Mouse (Mus musculus) gastrocnemius, postnatal 4 days (tissue): ENCODE measurements around the gene Pard3. TPM values are rescaled to one million over a fixed set of nuclear protein-coding genes. Genes with fewer than 3 reads are reported as not detected.

Experiments used
- DNase-seq, 2 experiments: peaks; one replicate each; pipeline ENCODE4 v3.0.0; 2021 to 2022; ENCODE audit warnings: low spot score in 2 of 2, mixed read lengths in 2 of 2
- total RNA-seq, 2 experiments: library from RNA; stranded (reverse); gene quantifications; 2 replicates each; pipeline ENCODE4 v1.2.3; 2021

The Pard3 gene
- total RNA-seq, 2 experiments from 2014 or later: 48.7 to 52.2 TPM

- no peak for DNase-seq
Measured at GRCm38 (mm10) chr8:127585618-127586017, 521.9 kb downstream of the Pard3 start.

- no peak for DNase-seq
Measured at GRCm38 (mm10) chr8:127586681-127587080, 523.0 kb downstream of the Pard3 start.

- DNase-seq: no peak
Measured at GRCm38 (mm10) chr8:127588313-127588712, 524.6 kb downstream of the Pard3 start.

GRCm38 (mm10) chr8:127589291-127589690 is 525.6 kb downstream of the Pard3 start:
- peak; percentile 29 to 60 for DNase-seq

GRCm38 (mm10) chr8:127590674-127591186 is 527.0 kb downstream of the Pard3 start:
- DNase-seq: no peak

GRCm38 (mm10) chr8:127592648-127593574 is 529.2 kb downstream of the Pard3 start:
- no peak for DNase-seq

- DNase-seq: no peak
Measured at GRCm38 (mm10) chr8:127600641-127601040, 536.9 kb downstream of the Pard3 start.

GRCm38 (mm10) chr8:127603062-127603461 is 539.4 kb downstream of the Pard3 start:
- peak in 1 of 2 experiments; percentile 27 for DNase-seq

GRCm38 (mm10) chr8:127608541-127609270 is 545.0 kb downstream of the Pard3 start:
- no peak for DNase-seq

- DNase-seq: no peak
Measured at GRCm38 (mm10) chr8:127609316-127609715, 545.6 kb downstream of the Pard3 start.

GRCm38 (mm10) chr8:127614206-127614605 is 550.5 kb downstream of the Pard3 start:
- DNase-seq: no peak

- DNase-seq: no peak
Measured at GRCm38 (mm10) chr8:127616681-127617080, 553.0 kb downstream of the Pard3 start.

- no peak for DNase-seq
Measured at GRCm38 (mm10) chr8:127622137-127622536, 558.4 kb downstream of the Pard3 start.

GRCm38 (mm10) chr8:127638232-127639087 is 574.8 kb downstream of the Pard3 start:
- no peak for DNase-seq

- no peak for DNase-seq
Measured at GRCm38 (mm10) chr8:127639088-127639453, 575.4 kb downstream of the Pard3 start.

GRCm38 (mm10) chr8:127655559-127655958 is 591.9 kb downstream of the Pard3 start:
- DNase-seq: no peak

Other genes starting within 250 kb of the Pard3 start
- gene Tomm20, start 118.0 kb upstream of the Pard3 start, total RNA-seq: 100 to 1,000 TPM; 108 to 118 TPM
- 10 to 100 TPM; 10.3 to 10.4 TPM for gene Rbm34, start 92.8 kb upstream of the Pard3 start, total RNA-seq